Mouse (Mus musculus) liver, embryonic 14.5 days (tissue): ENCODE data around the gene Nploc4.

Experiments used
- CTCF ChIP-seq: IDR thresholded peaks from 2 replicates; pipeline ENCODE4 v1.5.1; 2016; ENCODE audit warnings: antibody characterized with exemption, low read depth, control low read depth
- EP300 ChIP-seq: IDR thresholded peaks from 2 replicates; pipeline ENCODE4 v1.6.1; 2016; ENCODE audit warnings: antibody characterized with exemption, low read depth

DNA sequence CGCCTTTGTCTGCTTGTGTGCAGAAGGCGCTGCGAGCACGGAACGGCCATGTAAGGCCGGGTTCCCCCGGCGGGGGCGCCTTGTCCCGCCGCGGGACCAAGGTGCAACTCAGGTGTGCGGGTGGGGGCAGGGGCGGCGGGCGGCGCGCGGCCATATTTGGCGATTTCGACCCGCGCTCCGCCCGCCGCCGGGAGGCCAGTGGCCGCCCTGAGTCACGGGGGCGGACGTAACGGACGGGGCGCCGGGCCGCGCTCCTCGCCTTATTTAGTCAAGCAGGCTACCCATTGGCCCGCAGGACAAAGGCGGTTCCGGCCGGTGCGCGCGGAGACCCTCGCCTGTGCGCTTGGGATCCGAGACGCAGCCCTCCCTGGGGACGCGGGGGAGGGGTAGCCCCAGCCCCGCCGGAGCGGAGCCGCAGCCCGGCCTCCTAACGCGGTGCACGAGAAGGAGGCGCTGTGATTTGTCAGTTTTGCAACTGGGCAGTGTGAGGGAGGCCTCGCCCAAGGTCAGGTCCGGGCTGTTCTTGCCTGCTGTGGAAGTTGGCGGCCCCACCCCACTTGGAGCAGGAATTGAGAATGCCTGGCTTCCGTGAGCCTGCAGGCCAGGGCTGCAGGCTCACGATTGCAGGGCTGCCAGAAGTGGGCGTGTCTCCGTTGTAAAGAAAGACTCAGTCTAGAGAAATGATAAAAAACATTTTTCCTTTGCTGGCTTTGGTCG is 87.4 kb downstream of the Nploc4 start:
- no peak for TF ChIP-seq CTCF
- no peak for TF ChIP-seq EP300
